Mouse (Mus musculus) kidney, embryonic 14.5 days (tissue): Measurements from ENCODE around the gene Foxp1. TPM values are rescaled to one million over a fixed set of nuclear protein-coding genes. Genes with fewer than 3 reads are reported as not detected.

Source experiments
- ATAC-seq: fragments of 200-750 bp; cut with Nextera tagmentation; 2 replicates; pipeline ENCODE4 v1.8.0; 2017; ENCODE audit warnings: moderate number of reproducible peaks, mild to moderate bottlenecking, moderate TSS enrichment, moderate library complexity; ENCODE audit not compliant: low FRiP score, low TSS enrichment
- H3K27ac ChIP-seq: fragments of 300-500 bp; sonication (generic); 2 replicates; pipeline ENCODE4 v1.5.1; 2014; ENCODE audit warnings: low read depth, mild to moderate bottlenecking, low read length, moderate library complexity, mixed read lengths
- H3K27me3 ChIP-seq: fragments of 300-500 bp; sonication (generic); 2 replicates; pipeline ENCODE4 v1.6.1; 2014; ENCODE audit warnings: mild to moderate bottlenecking, low read length; ENCODE audit not compliant: control insufficient read depth, insufficient read depth
- H3K36me3 ChIP-seq: fragments of 300-500 bp; sonication (generic); 2 replicates; pipeline ENCODE4 v1.6.1; 2014; ENCODE audit warnings: low read length, mixed read lengths; ENCODE audit not compliant: control insufficient read depth, insufficient read depth
- H3K4me1 ChIP-seq: fragments of 300-500 bp; sonication (generic); 2 replicates; pipeline ENCODE4 v1.6.1; 2014; ENCODE audit warnings: low read length, mixed read lengths; ENCODE audit not compliant: control insufficient read depth, insufficient read depth
- H3K4me2 ChIP-seq: fragments of 300-500 bp; sonication (generic); replicated peaks from 2 replicates; pipeline ENCODE4 v1.6.1; 2014; ENCODE audit warnings: low read depth, mild to moderate bottlenecking, low read length
- H3K4me3 ChIP-seq: fragments of 300-500 bp; sonication (generic); 2 replicates; pipeline ENCODE4 v1.5.1; 2014; ENCODE audit warnings: mild to moderate bottlenecking, low read length
- H3K9ac ChIP-seq: fragments of 300-500 bp; sonication (generic); 2 replicates; pipeline ENCODE4 v1.6.1; 2014; ENCODE audit warnings: low read depth, mild to moderate bottlenecking, low read length, moderate library complexity
- H3K9me3 ChIP-seq: fragments of 300-500 bp; sonication (generic); 2 replicates; pipeline ENCODE4 v1.6.1; 2016; ENCODE audit warnings: low read length; ENCODE audit not compliant: control insufficient read depth
- WGBS: fragments of 180-500 bp; shearing (Covaris S2); extraction: QIAGEN DNeasy Blood & Tissue Kit; methylation state at CpG from one replicate; pipeline ENCODE4 v1.1.7; 2014; 5-methylcytosine and 5-hydroxymethylcytosine counted together
- polyA plus RNA-seq: library from polyadenylated mRNA; unstranded; fragments of >200 nt; fragmentation: Nextera tagmentation; extraction: Ambion mirVana; gene quantifications from 2 replicates; pipeline ENCODE4 v1.2.1, GENCODE M21; 2014

Gene Foxp1
- polyA plus RNA-seq, 1 experiment from 2014 or later, result 67.4 TPM

DNA sequence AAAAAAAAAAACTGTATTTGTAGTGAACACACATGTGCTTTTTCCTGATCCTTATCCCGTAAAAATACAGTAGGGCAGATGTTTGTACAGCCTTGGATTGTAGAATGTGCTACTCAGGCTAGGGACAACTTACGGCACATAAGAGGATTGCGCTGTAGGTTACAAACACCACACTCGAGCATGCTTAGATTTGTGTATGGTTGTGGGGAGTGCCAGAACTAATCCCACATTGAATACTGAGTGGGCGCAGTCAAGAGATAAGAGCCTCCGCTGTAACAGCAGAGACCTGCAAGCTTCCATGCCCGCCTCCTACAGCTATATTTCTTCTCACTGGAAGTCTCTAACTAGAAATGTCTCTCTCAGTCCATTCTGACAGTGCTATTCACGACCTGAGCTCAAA lies 286.9 kb downstream of the Foxp1 start:
- Histone ChIP-seq H3K4me3 (no peak overlapping the region), H3K27me3 (no peaks in the 10 kb centered on the region), H3K27ac (no peak overlapping the region), H3K4me2 (no peak overlapping the region), H3K9me3 (no peaks in the 10 kb centered on the region), H3K36me3 (no peaks in the 10 kb centered on the region), H3K9ac (no peak overlapping the region), H3K4me1 (no peaks in the 10 kb centered on the region)
- ATAC-seq, result no peak
- WGBS, result 72% methylated on average over 8 of the region's 8 CpGs

GRCm38 (mm10) chr6:99233411-99233810 lies 289.1 kb downstream of the Foxp1 start:
- no peak overlapping the region for H3K4me2 ChIP-seq
- no peak for ATAC-seq
- 82% methylated on average over 10 of the region's 10 CpGs for WGBS

DNA sequence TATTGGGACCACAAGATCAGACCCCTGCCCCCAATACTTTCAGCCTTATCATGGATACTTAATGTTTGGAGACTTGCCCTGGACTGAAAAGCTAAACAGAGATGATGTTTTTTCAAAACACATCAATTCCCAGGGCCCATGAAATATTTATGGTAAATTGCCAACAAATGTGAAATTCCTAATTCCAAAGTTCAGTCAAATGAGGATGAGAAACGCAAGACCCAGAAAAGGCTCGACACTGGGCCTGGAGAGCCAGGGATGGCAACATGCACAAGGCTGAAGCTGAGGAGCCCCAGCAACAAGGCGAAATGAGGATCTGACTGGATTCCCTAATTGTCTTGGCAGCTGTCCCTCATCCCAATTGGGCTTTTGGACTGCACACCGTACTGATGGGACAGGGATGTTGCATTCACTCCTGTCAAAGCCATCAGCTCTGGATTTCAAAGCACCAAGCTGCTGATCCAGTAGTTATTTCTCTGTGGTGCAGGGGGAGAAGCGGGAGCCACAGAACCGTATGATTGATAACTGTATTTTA lies 294.1 kb downstream of the Foxp1 start:
- WGBS, result 89% methylated on average over 6 of the region's 6 CpGs
- Histone ChIP-seq H3K9ac (no peak overlapping the region), H3K27me3 (no peaks in the 10 kb centered on the region), H3K4me1 (0 out of 2 replicates have a peak, but pooled peaks cover 5% of the 10 kb centered on the region), H3K4me3 (no peak overlapping the region), H3K9me3 (no peaks in the 10 kb centered on the region), H3K4me2 (no peak overlapping the region), H3K36me3 (no peaks in the 10 kb centered on the region), H3K27ac (no peak overlapping the region)
- no peak for ATAC-seq

More at GRCm38 (mm10) chr6:99233411-99233810, 289.1 kb downstream of the Foxp1 start:
- H3K4me1 ChIP-seq, result no peaks in the 10 kb centered on the region
- no peak overlapping the region for H3K9ac ChIP-seq
- H3K4me3 ChIP-seq, result no peak overlapping the region
- H3K36me3 ChIP-seq, result no peaks in the 10 kb centered on the region
- no peak overlapping the region for H3K27ac ChIP-seq
- H3K27me3 ChIP-seq, result no peaks in the 10 kb centered on the region
- H3K9me3 ChIP-seq, result no peaks in the 10 kb centered on the region

DNA sequence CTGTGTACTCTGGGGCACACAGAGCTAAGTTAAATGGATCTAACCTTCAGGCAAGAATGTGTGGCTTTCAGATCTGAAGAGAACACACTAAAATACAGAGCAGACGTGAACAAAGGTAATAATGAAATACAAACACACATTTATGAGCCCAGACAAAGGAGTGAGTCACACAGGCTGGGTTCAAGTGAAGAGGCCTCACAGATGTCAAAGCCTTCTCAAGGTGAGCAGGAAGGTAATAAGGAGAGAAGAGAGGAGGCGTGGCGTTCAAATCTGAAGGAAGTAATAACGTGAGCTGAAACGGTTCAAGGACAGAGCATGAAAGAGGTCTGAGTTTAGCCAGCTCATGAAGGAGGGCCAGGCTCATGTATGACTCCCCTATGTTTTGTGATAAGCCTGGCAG lies 301.4 kb downstream of the Foxp1 start:
- no peaks in the 10 kb centered on the region for H3K36me3 ChIP-seq
- H3K4me1 ChIP-seq, result 0 out of 2 replicates have a peak, but pooled peaks cover 5% of the 10 kb centered on the region
- H3K4me2 ChIP-seq, result no peak overlapping the region
- no peaks in the 10 kb centered on the region for H3K9me3 ChIP-seq
- H3K4me3 ChIP-seq, result no peak overlapping the region
- no peak overlapping the region for H3K27ac ChIP-seq
- no peaks in the 10 kb centered on the region for H3K27me3 ChIP-seq
- WGBS, result 83% methylated on average over 5 of the region's 5 CpGs
- ATAC-seq, result no peak
- no peak overlapping the region for H3K9ac ChIP-seq

DNA sequence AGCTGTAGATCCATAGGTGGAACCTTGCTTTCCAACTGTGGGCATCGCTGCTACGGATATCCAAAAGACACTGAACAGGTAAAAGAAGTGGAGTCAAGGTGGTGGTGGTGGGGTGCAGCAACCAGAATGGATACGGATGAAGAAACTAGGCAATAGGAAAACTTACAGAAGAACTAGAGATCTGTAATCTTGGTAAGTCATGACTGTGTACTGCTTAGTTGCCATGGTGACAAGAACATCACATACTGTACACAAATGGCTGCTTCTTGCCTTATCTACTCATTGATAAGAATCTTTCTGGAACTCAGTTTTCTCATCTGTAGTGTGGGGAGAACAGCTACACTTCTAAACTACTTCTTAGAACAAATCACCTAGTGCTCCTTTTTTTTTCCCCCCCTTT lies 302.0 kb downstream of the Foxp1 start:
- Histone ChIP-seq H3K9me3 (no peaks in the 10 kb centered on the region), H3K9ac (no peak overlapping the region), H3K27ac (no peak overlapping the region), H3K27me3 (no peaks in the 10 kb centered on the region), H3K4me1 (0 out of 2 replicates have a peak, but pooled peaks cover 5% of the 10 kb centered on the region), H3K4me3 (no peak overlapping the region), H3K36me3 (no peaks in the 10 kb centered on the region), H3K4me2 (no peak overlapping the region)
- 94% methylated on average over 3 of the region's 3 CpGs for WGBS
- ATAC-seq, result no peak

DNA sequence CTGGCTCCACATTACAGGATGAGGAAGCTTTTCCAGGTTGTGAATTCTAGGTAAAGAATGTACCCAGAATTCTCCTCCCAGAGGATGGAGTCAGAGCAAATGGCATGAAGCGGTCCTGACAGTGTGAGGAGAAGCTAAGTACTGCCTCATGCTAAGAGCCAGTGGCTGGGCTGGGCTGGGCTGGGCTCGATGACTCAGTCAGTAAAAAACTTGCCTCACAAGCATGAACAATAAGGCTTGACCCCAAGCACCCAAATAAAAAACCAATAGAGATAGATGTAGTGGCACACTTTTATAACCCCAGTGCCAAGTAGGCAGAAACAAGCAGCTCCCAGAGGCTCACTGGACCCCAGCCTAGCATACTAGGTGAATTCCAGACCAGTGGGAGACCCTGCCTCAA lies 304.7 kb downstream of the Foxp1 start:
- no peak overlapping the region for H3K9ac ChIP-seq
- no peaks in the 10 kb centered on the region for H3K36me3 ChIP-seq
- H3K27me3 ChIP-seq, result no peaks in the 10 kb centered on the region
- ATAC-seq, result no peak
- H3K4me2 ChIP-seq, result no peak overlapping the region
- H3K9me3 ChIP-seq, result no peaks in the 10 kb centered on the region
- WGBS, result 79% methylated on average over 2 of the region's 2 CpGs
- no peak overlapping the region for H3K4me3 ChIP-seq
- no peaks in the 10 kb centered on the region for H3K4me1 ChIP-seq
- H3K27ac ChIP-seq, result no peak overlapping the region

- H3K4me2 ChIP-seq, result no peak overlapping the region
- no peak overlapping the region for H3K9ac ChIP-seq
- no peak overlapping the region for H3K4me3 ChIP-seq
- ATAC-seq, result no peak
- no peaks in the 10 kb centered on the region for H3K4me1 ChIP-seq
- WGBS, result 63% methylated on average over 7 of the region's 7 CpGs
- no peaks in the 10 kb centered on the region for H3K36me3 ChIP-seq
- H3K9me3 ChIP-seq, result no peaks in the 10 kb centered on the region
- no peak overlapping the region for H3K27ac ChIP-seq
- H3K27me3 ChIP-seq, result no peaks in the 10 kb centered on the region
These were observed 305.4 kb downstream of the Foxp1 start for GRCm38 (mm10) chr6:99217155-99217554.

DNA sequence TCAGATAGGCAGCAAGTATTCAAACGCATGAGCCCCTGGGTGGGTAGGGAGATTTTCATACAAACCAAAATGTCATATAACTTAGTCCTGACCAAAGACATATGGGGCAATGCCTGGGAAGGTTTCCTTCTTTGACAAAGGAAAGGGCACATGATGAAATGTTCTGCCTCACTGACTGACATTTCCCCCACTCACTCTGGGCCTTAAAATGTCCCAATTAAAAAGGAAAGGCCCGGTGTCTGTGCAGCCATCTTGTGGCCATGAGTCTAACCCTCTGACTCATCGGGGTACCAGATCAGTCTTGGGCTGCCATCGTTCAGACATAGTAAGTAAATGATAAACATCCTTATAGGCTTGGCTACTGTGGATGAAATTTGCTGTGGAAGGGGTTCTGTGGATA lies 310.1 kb downstream of the Foxp1 start:
- 90% methylated on average over 4 of the region's 4 CpGs for WGBS
- no peaks in the 10 kb centered on the region for H3K36me3 ChIP-seq
- no peak overlapping the region for H3K4me2 ChIP-seq
- no peaks in the 10 kb centered on the region for H3K9me3 ChIP-seq
- H3K9ac ChIP-seq, result no peak overlapping the region
- H3K27me3 ChIP-seq, result no peaks in the 10 kb centered on the region
- H3K4me1 ChIP-seq, result no peaks in the 10 kb centered on the region
- H3K4me3 ChIP-seq, result no peak overlapping the region
- no peak overlapping the region for H3K27ac ChIP-seq
- no peak for ATAC-seq

GRCm38 (mm10) chr6:99211663-99212333 lies 310.7 kb downstream of the Foxp1 start:
- ATAC-seq, result no peak

More at GRCm38 (mm10) chr6:99211663-99212333, 310.7 kb downstream of the Foxp1 start:
- Histone ChIP-seq H3K27ac (no peak overlapping the region), H3K4me3 (no peak overlapping the region), H3K36me3 (no peaks in the 10 kb centered on the region), H3K4me1 (no peaks in the 10 kb centered on the region), H3K9me3 (no peaks in the 10 kb centered on the region), H3K27me3 (no peaks in the 10 kb centered on the region), H3K4me2 (no peak overlapping the region), H3K9ac (no peak overlapping the region)
- WGBS, result 75% methylated on average over 5 of the region's 5 CpGs
